Mouse (Mus musculus) hindbrain, embryonic 16.5 days (tissue): Measurements from ENCODE around the gene Clk2. TPM values are rescaled to one million over a fixed set of nuclear protein-coding genes. Genes with fewer than 3 reads are reported as not detected.

Source experiments
- ATAC-seq: fragments of 200-750 bp; cut with Nextera tagmentation; 2 replicates; pipeline ENCODE4 v1.8.0; 2017; ENCODE audit warnings: moderate TSS enrichment, moderate library complexity
- H3K27ac ChIP-seq: fragments of 300-500 bp; sonication (generic); 2 replicates; pipeline ENCODE4 v1.5.1; 2014; ENCODE audit warnings: low read depth, mild to moderate bottlenecking, control low read depth, low read length, moderate library complexity
- H3K27me3 ChIP-seq: fragments of 300-500 bp; sonication (generic); replicated peaks from 2 replicates; pipeline ENCODE4 v1.6.1; 2014; ENCODE audit warnings: low read length; ENCODE audit not compliant: control insufficient read depth, insufficient read depth
- H3K36me3 ChIP-seq: fragments of 300-500 bp; sonication (generic); 2 replicates; pipeline ENCODE4 v1.6.1; 2014; ENCODE audit warnings: mild to moderate bottlenecking, low read length, moderate library complexity, mixed read lengths; ENCODE audit not compliant: control insufficient read depth, insufficient read depth
- H3K4me1 ChIP-seq: fragments of 300-500 bp; sonication (generic); 2 replicates; pipeline ENCODE4 v1.6.1; 2014; ENCODE audit warnings: low read depth, low read length; ENCODE audit not compliant: control insufficient read depth, insufficient read depth
- H3K4me2 ChIP-seq: fragments of 300-500 bp; sonication (generic); 2 replicates; pipeline ENCODE4 v1.6.1; 2014; ENCODE audit warnings: mild to moderate bottlenecking, low read length, control low read depth, moderate library complexity
- H3K4me3 ChIP-seq: fragments of 300-500 bp; sonication (generic); 2 replicates; pipeline ENCODE4 v1.5.1; 2014; ENCODE audit warnings: mild to moderate bottlenecking, low read length, control low read depth, moderate library complexity
- H3K9ac ChIP-seq: fragments of 300-500 bp; sonication (generic); 2 replicates; pipeline ENCODE4 v1.6.1; 2014; ENCODE audit warnings: low read depth, mild to moderate bottlenecking, control low read depth, low read length, moderate library complexity
- H3K9me3 ChIP-seq: fragments of 300-500 bp; sonication (generic); 2 replicates; pipeline ENCODE4 v1.6.1; 2014; ENCODE audit warnings: mild to moderate bottlenecking, low read length, moderate library complexity; ENCODE audit not compliant: control insufficient read depth
- WGBS: fragments of 180-500 bp; shearing (Covaris S2); extraction: QIAGEN DNeasy Blood & Tissue Kit; methylation state at CpG from one replicate; pipeline ENCODE4 v1.1.7; 2014; 5-methylcytosine and 5-hydroxymethylcytosine counted together
- polyA plus RNA-seq: library from polyadenylated mRNA; unstranded; fragments of >200 nt; fragmentation: Nextera tagmentation; extraction: Ambion mirVana; gene quantifications from 2 replicates; pipeline ENCODE4 v1.2.1, GENCODE M21; 2015

Gene Clk2
- polyA plus RNA-seq, 1 experiment from 2014 or later, result 17.3 TPM

- no peak for ATAC-seq
- H3K4me3 ChIP-seq, result no peak overlapping the region
- WGBS, result 93% methylated on average over 19 of the region's 19 CpGs
- H3K9me3 ChIP-seq, result no peaks in the 10 kb centered on the region
- no peak overlapping the region for H3K27ac ChIP-seq
- peaks cover 20% of the 10 kb centered on the region for H3K4me1 ChIP-seq
- H3K27me3 ChIP-seq, result no peaks in the 10 kb centered on the region
- peaks cover 28% of the 10 kb centered on the region for H3K36me3 ChIP-seq
- no peak overlapping the region for H3K9ac ChIP-seq
- no peak overlapping the region for H3K4me2 ChIP-seq
Observed at GRCm38 (mm10) chr3:89166945-89167344, 2.4 kb downstream of the Clk2 start.

- WGBS, result 92% methylated on average over 11 of the region's 11 CpGs
- Histone ChIP-seq H3K27ac (no peak overlapping the region), H3K9ac (no peak overlapping the region), H3K4me2 (no peak overlapping the region), H3K27me3 (no peaks in the 10 kb centered on the region), H3K36me3 (peaks cover 50% of the 10 kb centered on the region), H3K9me3 (no peaks in the 10 kb centered on the region), H3K4me1 (peaks cover 14% of the 10 kb centered on the region), H3K4me3 (no peak overlapping the region)
- no peak for ATAC-seq
Observed at GRCm38 (mm10) chr3:89174844-89175243, 10.2 kb downstream of the Clk2 start.

GRCm38 (mm10) chr3:89175544-89175943 is 10.9 kb downstream of the Clk2 start:
- H3K9ac ChIP-seq, result no peak overlapping the region
- no peaks in the 10 kb centered on the region for H3K9me3 ChIP-seq
- whole genome bisulfite sequencing, result 93% methylated on average over 10 of the region's 10 CpGs
- H3K4me1 ChIP-seq, result peaks cover 14% of the 10 kb centered on the region
- no peak overlapping the region for H3K4me2 ChIP-seq
- H3K27me3 ChIP-seq, result no peaks in the 10 kb centered on the region
- no peak overlapping the region for H3K4me3 ChIP-seq
- H3K27ac ChIP-seq, result no peak overlapping the region
- peaks cover 46% of the 10 kb centered on the region for H3K36me3 ChIP-seq
- ATAC-seq, result no peak

GRCm38 (mm10) chr3:89176421-89176820 is 11.8 kb downstream of the Clk2 start:
- Histone ChIP-seq H3K4me2 (no peak overlapping the region), H3K9ac (no peak overlapping the region), H3K4me3 (no peak overlapping the region), H3K36me3 (peaks cover 49% of the 10 kb centered on the region), H3K4me1 (peaks cover 14% of the 10 kb centered on the region), H3K27me3 (no peaks in the 10 kb centered on the region), H3K9me3 (no peaks in the 10 kb centered on the region), H3K27ac (no peak overlapping the region)
- ATAC-seq, result no peak
- 79% methylated on average over 7 of the region's 7 CpGs for WGBS

- Histone ChIP-seq H3K4me3 (peak within 1 kb of the TSS; percentile 78), H3K4me1 (peaks cover 14% of the 10 kb centered on the region), H3K27me3 (no peaks in the 10 kb centered on the region), H3K27ac (peak within 1 kb of the TSS; percentile 81), H3K4me2 (peak within 1 kb of the TSS; percentile 90), H3K9me3 (no peaks in the 10 kb centered on the region), H3K9ac (peak within 1 kb of the TSS; percentile 86), H3K36me3 (peaks cover 48% of the 10 kb centered on the region)
- ATAC-seq, result peak; percentile 97
- 0% methylated on average over 43 of the region's 43 CpGs for WGBS
Observed at GRCm38 (mm10) chr3:89177242-89178106, 12.9 kb downstream of the Clk2 start, which contains the start of gene Scamp3. Gene Scamp3 (plus strand): TSS chr3:89177473.

- Histone ChIP-seq H3K4me1 (peaks cover 14% of the 10 kb centered on the region), H3K4me2 (peak overlapping the region; percentile 90), H3K36me3 (peaks cover 46% of the 10 kb centered on the region), H3K9me3 (no peaks in the 10 kb centered on the region), H3K27ac (peak overlapping the region; percentile 81), H3K4me3 (peak overlapping the region; percentile 78), H3K27me3 (no peaks in the 10 kb centered on the region), H3K9ac (peak overlapping the region; percentile 86)
- 4% methylated on average over 6 of the region's 6 CpGs for WGBS
- no peak for ATAC-seq
Observed at GRCm38 (mm10) chr3:89178107-89178385, 13.5 kb downstream of the Clk2 start.

- 92% methylated on average over 11 of the region's 11 CpGs for WGBS
- Histone ChIP-seq H3K4me3 (no peak overlapping the region), H3K27me3 (no peaks in the 10 kb centered on the region), H3K9me3 (no peaks in the 10 kb centered on the region), H3K27ac (no peak overlapping the region), H3K36me3 (peaks cover 38% of the 10 kb centered on the region), H3K9ac (no peak overlapping the region; the same call in 1 of the 2 replicates), H3K4me1 (peaks cover 20% of the 10 kb centered on the region), H3K4me2 (no peak overlapping the region)
- ATAC-seq, result no peak
Observed at GRCm38 (mm10) chr3:89179056-89179455, 14.5 kb downstream of the Clk2 start.

GRCm38 (mm10) chr3:89181749-89182500 is 17.3 kb downstream of the Clk2 start:
- WGBS, result 96% methylated on average over 26 of the region's 27 CpGs
- H3K4me3 ChIP-seq, result no peak overlapping the region
- H3K4me1 ChIP-seq, result peaks cover 29% of the 10 kb centered on the region
- no peak overlapping the region for H3K27ac ChIP-seq
- no peak overlapping the region for H3K4me2 ChIP-seq
- H3K27me3 ChIP-seq, result no peaks in the 10 kb centered on the region
- no peak for ATAC-seq
- peaks cover 22% of the 10 kb centered on the region for H3K36me3 ChIP-seq
- no peak overlapping the region for H3K9ac ChIP-seq
- no peaks in the 10 kb centered on the region for H3K9me3 ChIP-seq

- Histone ChIP-seq H3K36me3 (peaks cover 22% of the 10 kb centered on the region), H3K27ac (peak overlapping the region; percentile 87; the same call in 1 of the 2 replicates), H3K9ac (no peak overlapping the region), H3K27me3 (no peaks in the 10 kb centered on the region), H3K9me3 (no peaks in the 10 kb centered on the region), H3K4me3 (peak overlapping the region; percentile 67), H3K4me2 (peak overlapping the region; percentile 91), H3K4me1 (peaks cover 29% of the 10 kb centered on the region)
- peak; percentile 44; the same call in 1 of the 2 replicates for ATAC-seq
- 52% methylated on average over 7 of the region's 7 CpGs for WGBS
Observed at GRCm38 (mm10) chr3:89182531-89183057, 18.0 kb downstream of the Clk2 start.
